Mouse (Mus musculus): ENCODE measurements around the gene Arf1. TPM values are rescaled to one million over a fixed set of nuclear protein-coding genes. Genes with fewer than 3 reads are reported as not detected.

Gene Arf1
- total RNA-seq, 2 experiments from 2014 or later, result 389 TPM

Other genes starting within 250 kb of the Arf1 start
- 1 to 10 TPM; 4.4 to 4.7 TPM for gene Obscn, start 91.9 kb downstream of the Arf1 start, total RNA-seq (2021)
- gene Iba57, start 64.5 kb downstream of the Arf1 start, total RNA-seq (2021), result 10 to 100 TPM in 1 of 2 experiments, 1 to 10 TPM in 1; 8.9 to 13.1 TPM
- under 1 TPM; 0.86 to 0.89 TPM for gene Gjc2, start 45.1 kb downstream of the Arf1 start, total RNA-seq (2021)
- gene Guk1, start 36.1 kb downstream of the Arf1 start, total RNA-seq (2021), result 100 to 1,000 TPM in 1 of 2 experiments, 10 to 100 TPM in 1; 93.9 to 107 TPM
- gene Mrpl55, start 25.8 kb downstream of the Arf1 start, total RNA-seq (2021), result 10 to 100 TPM; 28.8 to 33.5 TPM
- gene 2310033P09Rik, start 19.9 kb downstream of the Arf1 start, total RNA-seq (2021), result 10 to 100 TPM; 15.5 to 18.6 TPM
- not detected for gene Wnt3a, start 62.5 kb upstream of the Arf1 start, total RNA-seq (2021)
- gene Wnt9a, start 78.7 kb upstream of the Arf1 start, total RNA-seq (2021), result 1 to 10 TPM; 3.4 to 4.3 TPM
- gene Prss38, start 147.4 kb upstream of the Arf1 start, total RNA-seq (2021), result not detected
- gene Jmjd4, start 221.8 kb upstream of the Arf1 start, total RNA-seq (2021), result 10 to 100 TPM; 27.4 to 29.6 TPM
- gene Snap47, start 222.9 kb upstream of the Arf1 start, total RNA-seq (2021), result 100 to 1,000 TPM; 267 to 307 TPM
- 1 to 10 TPM; 7.1 to 7.5 TPM for gene Zfp867, start 244.2 kb upstream of the Arf1 start, total RNA-seq (2021)